Mouse (Mus musculus): ENCODE measurements around the gene Ubl4b. TPM values are rescaled to one million over a fixed set of nuclear protein-coding genes. Genes with fewer than 3 reads are reported as not detected.
A peak's percentile ranks its signal among the peaks of the same experiment; 100 is the strongest.

Gene Ubl4b
- polyA plus RNA-seq, 1 experiment, result 0.26 TPM

- no peak for DNase-seq (ENCODE audit: extremely low spot score in 1 of 2, low spot score in 1 of 2)
Measured at GRCm38 (mm10) chr3:107571205-107571604, 16.3 kb upstream of the Ubl4b start.

- DNase-seq (ENCODE audit: extremely low spot score in 1 of 2, low spot score in 1 of 2), result no peak
Measured at GRCm38 (mm10) chr3:107568721-107569120, 13.8 kb upstream of the Ubl4b start.

GRCm38 (mm10) chr3:107567766-107568165 lies 12.9 kb upstream of the Ubl4b start:
- DNase-seq (ENCODE audit: extremely low spot score in 1 of 2, low spot score in 1 of 2), result no peak

DNA sequence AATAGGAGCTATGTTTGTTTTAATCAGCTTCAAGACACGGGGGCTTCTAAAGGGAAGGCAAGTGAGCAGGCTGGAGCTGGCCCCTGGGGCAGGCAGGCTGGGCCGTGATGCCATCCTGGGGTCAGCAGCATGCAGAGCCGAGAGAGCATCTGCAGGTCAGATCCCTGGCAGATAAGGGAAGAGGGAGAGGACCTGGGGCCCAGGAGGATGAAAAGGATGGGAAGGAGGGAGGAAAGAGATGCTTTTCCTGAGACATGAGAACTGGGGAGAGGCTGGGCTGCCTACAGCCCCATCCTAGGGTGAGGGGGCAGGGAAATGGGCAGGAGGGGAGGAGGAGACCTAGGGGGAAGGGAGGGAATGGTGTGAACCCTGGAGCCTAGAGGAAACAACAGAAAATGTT lies 10.5 kb upstream of the Ubl4b start:
- DNase-seq (ENCODE audit: extremely low spot score in 1 of 2, low spot score in 1 of 2), result no peak

DNA sequence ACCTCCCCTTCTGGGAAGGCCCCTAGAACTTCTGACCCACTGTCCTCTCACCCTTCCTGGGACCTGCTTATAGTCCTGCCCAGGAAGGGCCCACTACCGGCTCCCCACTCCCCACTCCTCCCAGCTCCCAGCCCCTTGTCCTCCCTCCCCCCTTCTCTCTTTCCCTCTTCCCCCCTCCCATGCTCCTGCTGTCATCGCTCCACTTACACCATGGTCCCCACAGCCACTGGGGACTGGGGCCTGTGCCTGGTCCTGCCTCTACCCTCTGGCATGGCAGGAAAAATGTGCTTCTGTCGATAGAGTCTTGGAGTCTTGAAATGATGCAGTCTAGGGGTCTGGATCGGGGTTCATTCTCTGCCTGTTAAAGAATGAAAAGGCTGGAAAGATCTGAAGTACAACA lies 9.0 kb upstream of the Ubl4b start:
- no peak for DNase-seq (ENCODE audit: extremely low spot score in 1 of 2, low spot score in 1 of 2)

DNA sequence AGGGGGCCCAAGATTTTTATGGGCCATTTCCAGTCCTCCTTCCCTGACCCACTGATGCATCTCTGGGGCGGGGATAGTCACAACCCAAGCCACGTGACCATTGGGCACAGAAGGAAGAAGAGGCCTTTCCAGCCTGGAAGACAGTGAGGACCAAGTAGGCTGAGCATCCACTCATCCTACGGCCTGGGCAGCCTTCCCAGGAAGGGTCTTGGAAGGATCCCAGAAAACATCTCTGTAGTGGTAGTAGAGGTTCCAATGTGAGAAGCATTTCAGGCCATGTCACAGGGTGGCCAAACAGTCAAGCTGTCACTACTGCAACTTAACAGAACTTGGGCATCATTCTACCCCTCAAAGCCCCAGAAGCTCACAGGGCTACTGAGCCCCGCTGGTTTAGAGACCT lies 7.7 kb upstream of the Ubl4b start:
- no peak for DNase-seq (ENCODE audit: extremely low spot score in 1 of 2, low spot score in 1 of 2)

DNA sequence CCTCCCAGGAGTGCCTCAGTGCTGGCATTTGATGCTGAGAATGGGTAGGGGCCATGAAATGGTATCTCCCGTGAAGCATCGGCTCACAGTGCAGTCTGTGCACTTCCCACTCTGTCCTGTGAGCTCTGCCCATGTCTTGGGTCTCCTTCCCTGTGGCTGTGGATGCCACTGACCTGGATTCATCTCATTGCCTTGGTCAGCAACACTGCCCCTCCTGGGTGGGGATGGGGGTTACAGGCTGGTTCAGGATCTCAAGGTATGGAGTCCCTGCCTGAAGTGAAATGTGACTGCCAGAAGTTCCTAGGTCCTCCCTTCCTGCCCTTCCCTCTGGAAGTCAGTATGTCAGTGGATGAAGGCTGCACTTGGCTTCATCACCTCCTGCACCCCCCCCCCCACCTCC lies 7.2 kb upstream of the Ubl4b start:
- no peak for DNase-seq (ENCODE audit: extremely low spot score in 1 of 2, low spot score in 1 of 2)

DNA sequence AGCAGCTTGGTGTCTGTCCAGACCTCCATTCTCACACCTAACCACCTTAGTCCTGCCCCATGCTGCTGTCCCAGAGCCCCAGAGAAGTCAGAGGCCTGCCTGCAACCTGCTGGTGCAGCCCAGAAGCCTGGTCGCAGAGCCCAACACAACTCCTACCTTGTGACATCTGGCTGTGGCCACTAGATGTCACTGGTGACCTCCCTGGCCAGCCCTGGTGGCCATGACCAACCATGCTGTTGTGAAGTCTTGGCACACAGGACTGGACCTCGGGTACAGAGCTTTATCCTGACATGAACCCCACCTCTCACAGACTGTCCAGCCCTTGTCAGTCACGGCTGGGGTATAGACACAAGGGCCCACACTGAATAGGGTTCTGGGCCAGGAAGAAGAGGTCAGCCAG lies 4.3 kb upstream of the Ubl4b start:
- peak in 1 of 2 experiments; percentile 69 for DNase-seq (ENCODE audit: extremely low spot score in 1 of 2, low spot score in 1 of 2)

DNA sequence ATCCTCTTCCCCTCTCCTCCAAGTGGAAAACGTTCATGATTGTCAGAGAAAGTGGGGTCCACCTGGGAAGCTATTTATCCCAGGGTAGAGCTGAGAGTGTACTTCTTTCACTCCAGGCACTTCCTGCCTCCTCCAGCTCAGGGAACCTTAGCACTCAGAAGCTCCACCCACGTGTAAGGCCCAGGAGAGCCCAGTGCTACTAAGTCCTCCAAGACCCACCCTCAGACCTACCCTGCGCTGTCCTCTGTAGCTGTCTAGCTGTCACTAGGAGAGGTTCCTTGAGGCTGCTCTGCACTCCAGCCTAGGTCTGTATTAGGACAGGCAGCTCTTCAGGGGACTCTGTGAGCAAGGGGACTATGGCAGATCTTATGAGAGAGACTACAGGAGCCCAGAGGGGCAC lies 3.9 kb upstream of the Ubl4b start:
- no peak for DNase-seq (ENCODE audit: extremely low spot score in 1 of 2, low spot score in 1 of 2)

DNA sequence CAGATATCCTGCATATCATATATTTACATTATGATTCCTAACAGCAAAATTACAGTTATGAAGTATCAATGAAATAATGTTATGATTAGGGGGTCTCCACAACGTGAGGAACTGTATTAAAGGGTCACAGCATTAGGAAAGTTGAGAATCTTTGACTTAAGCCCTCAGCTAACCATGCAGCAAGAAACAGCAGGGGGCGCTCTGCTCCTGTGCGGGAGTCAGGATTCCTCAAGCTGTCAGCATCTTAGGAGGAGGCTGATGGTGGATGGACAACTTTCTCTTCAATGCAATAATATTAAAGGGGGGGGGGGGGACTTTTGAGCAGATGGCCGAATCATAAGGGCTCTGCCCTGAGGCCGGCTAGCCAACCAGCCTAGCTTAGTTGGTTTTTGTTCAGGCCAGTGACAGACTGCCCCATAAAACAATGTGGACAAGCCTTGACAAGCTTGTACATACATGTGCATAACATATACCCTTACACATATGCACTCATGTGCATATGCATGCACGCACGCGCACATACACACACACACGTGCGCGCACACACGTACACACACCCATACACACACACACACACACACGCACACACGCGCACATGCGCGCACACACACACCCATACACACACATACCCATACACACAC lies 4.3 kb downstream of the Ubl4b start:
- DNase-seq (ENCODE audit: extremely low spot score in 1 of 2, low spot score in 1 of 2), result peak in 1 of 2 experiments; percentile 87

GRCm38 (mm10) chr3:107546956-107547355 lies 7.9 kb downstream of the Ubl4b start:
- no peak for DNase-seq (ENCODE audit: extremely low spot score in 1 of 2, low spot score in 1 of 2)

GRCm38 (mm10) chr3:107545716-107546412 lies 9.0 kb downstream of the Ubl4b start:
- no peak for DNase-seq (ENCODE audit: extremely low spot score in 1 of 2, low spot score in 1 of 2)

- DNase-seq (ENCODE audit: extremely low spot score in 1 of 2, low spot score in 1 of 2), result no peak
Measured at GRCm38 (mm10) chr3:107545278-107545677, 9.6 kb downstream of the Ubl4b start.

- DNase-seq (ENCODE audit: extremely low spot score in 1 of 2, low spot score in 1 of 2), result no peak
Measured at GRCm38 (mm10) chr3:107543158-107544080, 11.5 kb downstream of the Ubl4b start.

DNA sequence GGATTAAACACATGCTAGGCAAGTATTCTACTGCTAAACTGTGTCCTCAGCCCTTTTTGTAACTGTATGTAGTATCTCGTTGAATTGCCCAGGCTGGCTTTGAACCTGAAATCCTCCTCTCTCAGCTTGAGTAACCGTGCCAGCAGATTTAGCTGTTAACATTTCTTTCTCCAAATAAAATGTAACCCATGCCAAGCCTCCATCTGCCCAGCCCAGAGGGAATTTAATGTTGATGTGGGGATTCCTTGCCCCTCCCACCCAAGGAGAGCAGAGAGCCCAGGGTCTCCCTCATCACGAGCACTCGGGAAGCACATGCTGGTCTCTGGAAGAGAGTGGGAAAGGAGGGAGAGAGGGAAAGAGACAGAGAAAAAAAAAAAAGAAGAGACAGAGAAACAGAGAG lies 12.3 kb downstream of the Ubl4b start:
- no peak for DNase-seq (ENCODE audit: extremely low spot score in 1 of 2, low spot score in 1 of 2)

DNA sequence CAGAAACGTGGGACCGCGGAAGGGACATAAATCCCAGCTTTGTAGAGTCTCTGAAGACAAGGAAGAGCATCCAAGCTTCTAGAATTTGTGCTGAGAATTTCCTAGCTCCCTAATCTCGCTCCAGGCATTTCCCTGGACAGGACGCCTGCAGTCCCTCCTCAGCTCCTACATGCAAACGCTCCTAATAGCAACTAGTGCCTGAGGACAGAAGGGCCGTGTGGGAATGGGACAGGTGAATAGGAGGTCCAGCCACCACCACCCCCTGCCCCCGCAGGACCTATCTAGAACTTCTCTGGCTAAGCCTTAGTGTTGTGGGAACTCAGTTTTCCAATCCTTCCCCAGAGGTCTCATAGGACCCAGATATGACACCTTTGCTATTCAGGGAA lies 17.4 kb downstream of the Ubl4b start:
- DNase-seq (ENCODE audit: extremely low spot score in 1 of 2, low spot score in 1 of 2), result no peak

DNA sequence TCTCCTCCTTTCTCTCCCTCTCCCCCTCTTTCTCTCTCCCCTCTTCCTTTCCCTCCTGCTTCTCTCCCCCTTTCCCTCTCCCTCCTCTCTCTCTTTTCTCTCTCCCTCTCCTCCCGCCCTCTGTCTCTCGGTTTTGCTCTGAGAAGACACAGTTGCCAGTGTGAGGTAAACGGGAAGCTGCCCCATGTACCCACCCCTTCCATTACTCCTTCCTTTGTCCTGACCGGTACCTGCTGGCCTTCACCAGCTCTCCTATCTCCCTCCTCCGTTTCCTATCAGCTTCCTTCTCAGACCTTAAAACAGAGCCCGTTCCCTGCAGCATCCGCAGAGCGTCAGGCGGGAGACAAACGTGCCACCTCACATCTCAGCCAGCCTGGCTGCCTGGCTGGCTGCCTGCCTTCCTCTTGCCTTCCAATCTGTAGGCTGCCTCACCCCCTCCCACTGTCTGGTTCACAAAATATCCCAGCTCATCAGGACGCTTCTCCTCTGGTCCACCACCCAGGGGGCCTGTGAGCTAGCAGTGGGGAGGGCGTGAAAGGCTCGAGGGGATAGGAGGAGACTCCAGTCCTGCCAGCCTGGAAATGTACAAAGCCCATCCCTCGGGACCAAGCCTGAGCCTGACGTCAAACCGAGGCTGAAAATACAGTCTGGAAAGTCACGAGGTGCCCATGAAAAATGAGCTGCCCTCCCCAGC lies 17.9 kb downstream of the Ubl4b start:
- peak; percentile 81 to 88 for DNase-seq (ENCODE audit: extremely low spot score in 1 of 2, low spot score in 1 of 2)

DNA sequence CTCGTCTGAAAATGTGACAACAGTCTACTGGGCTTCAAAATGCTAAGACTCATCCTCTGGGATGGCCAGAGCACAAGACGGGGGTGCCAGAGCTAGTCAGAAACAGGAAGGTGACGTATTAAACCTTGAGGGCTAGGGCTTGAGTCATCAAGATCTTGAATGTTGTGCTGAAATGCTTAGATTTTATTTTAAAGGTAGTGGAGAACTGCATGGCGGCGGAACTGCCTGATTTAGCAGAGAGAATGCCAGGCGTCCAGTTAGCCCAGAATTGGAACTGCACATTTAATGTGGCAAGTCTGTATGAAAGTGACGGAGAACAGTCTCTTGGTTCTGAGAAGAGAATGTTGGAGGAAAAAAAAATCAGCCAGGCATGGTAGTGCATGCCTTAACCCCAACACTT lies 19.9 kb downstream of the Ubl4b start:
- peak in 1 of 2 experiments; percentile 57 for DNase-seq (ENCODE audit: extremely low spot score in 1 of 2, low spot score in 1 of 2)

DNA sequence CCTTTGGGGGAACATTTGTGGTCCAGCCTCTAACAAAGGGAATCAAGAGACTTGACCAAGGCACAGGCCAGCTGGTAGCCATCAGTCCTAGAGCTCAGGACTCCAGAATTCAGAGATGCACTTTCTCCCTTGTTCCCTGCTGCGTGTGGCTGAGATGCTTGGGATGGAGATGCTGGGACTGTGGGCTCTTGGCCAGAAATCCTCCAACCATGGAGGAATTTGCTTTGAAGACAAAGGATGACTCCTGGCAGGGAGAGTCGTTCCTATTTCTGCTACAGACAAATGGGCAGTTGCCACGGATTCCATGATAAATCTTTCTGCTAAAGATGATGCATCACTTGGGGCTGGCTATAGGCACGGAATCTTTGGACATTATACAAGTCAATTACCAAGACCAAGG lies 21.3 kb downstream of the Ubl4b start:
- no peak for DNase-seq (ENCODE audit: extremely low spot score in 1 of 2, low spot score in 1 of 2)

DNA sequence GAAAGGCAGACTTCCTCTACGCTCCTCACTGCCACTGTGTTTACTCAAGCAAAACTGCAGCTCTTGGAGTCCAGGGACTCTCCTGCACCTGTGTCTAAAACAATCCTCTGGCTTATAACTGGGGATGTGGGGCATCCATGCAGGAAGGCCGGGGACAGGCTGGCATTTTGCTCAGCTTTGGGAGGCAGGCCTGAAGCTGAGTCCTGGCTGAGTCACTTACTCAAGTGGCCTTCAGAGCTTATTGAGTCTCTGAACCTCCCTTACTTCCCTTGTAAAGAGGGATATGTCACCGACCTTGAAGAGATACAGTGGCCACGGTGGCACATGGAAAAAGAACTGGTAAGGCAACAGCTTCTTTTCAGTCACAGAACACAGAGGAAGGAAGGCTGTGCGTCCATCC lies 24.3 kb downstream of the Ubl4b start:
- DNase-seq (ENCODE audit: extremely low spot score in 1 of 2, low spot score in 1 of 2), result no peak

GRCm38 (mm10) chr3:107529182-107529581 lies 25.7 kb downstream of the Ubl4b start:
- no peak for DNase-seq (ENCODE audit: extremely low spot score in 1 of 2, low spot score in 1 of 2)
